Mouse (Mus musculus) limb, embryonic 14.5 days (tissue): Measurements from ENCODE around the gene Snx20. TPM values are rescaled to one million over a fixed set of nuclear protein-coding genes. Genes with fewer than 3 reads are reported as not detected.

Experiments used
- ATAC-seq: fragments of 200-750 bp; cut with Nextera tagmentation; 2 replicates; pipeline ENCODE4 v1.8.0; 2017; ENCODE audit warnings: low read depth, moderate number of reproducible peaks, moderate TSS enrichment; ENCODE audit not compliant: low FRiP score
- DNase-seq: peaks from one replicate; pipeline ENCODE4 v3.0.0-alpha.2; 2015; ENCODE audit warnings: low spot score
- H3K27ac ChIP-seq: fragments of 300-500 bp; sonication (generic); replicated peaks from 2 replicates; pipeline ENCODE4 v1.5.1; 2014; ENCODE audit warnings: low read depth, mild to moderate bottlenecking, low read length, moderate library complexity, mixed read lengths
- H3K27me3 ChIP-seq: fragments of 300-500 bp; sonication (generic); 2 replicates; pipeline ENCODE4 v1.6.1; 2014; ENCODE audit warnings: low read length, mixed read lengths; ENCODE audit not compliant: control insufficient read depth, insufficient read depth
- H3K36me3 ChIP-seq: fragments of 300-500 bp; sonication (generic); 2 replicates; pipeline ENCODE4 v1.6.1; 2014; ENCODE audit warnings: mild to moderate bottlenecking, low read length, moderate library complexity, mixed read lengths; ENCODE audit not compliant: control insufficient read depth, insufficient read depth
- H3K4me1 ChIP-seq: fragments of 300-500 bp; sonication (generic); 2 replicates; pipeline ENCODE4 v1.6.1; 2014; ENCODE audit warnings: antibody characterized with exemption, low read length, mixed read lengths; ENCODE audit not compliant: control insufficient read depth, insufficient read depth
- H3K4me2 ChIP-seq: fragments of 300-500 bp; sonication (generic); replicated peaks from 2 replicates; pipeline ENCODE4 v1.6.1; 2014; ENCODE audit warnings: low read depth, mild to moderate bottlenecking, low read length, moderate library complexity; ENCODE audit not compliant: severe bottlenecking
- H3K4me3 ChIP-seq: fragments of 300-500 bp; sonication (generic); replicated peaks from 2 replicates; pipeline ENCODE4 v1.5.1; 2014; ENCODE audit warnings: low read length
- H3K9ac ChIP-seq: fragments of 300-500 bp; sonication (generic); 2 replicates; pipeline ENCODE4 v1.6.1; 2014; ENCODE audit warnings: mild to moderate bottlenecking, low read depth, low read length, moderate library complexity; ENCODE audit not compliant: severe bottlenecking
- H3K9me3 ChIP-seq: fragments of 300-500 bp; sonication (generic); 2 replicates; pipeline ENCODE4 v1.6.1; 2016; ENCODE audit warnings: low read length; ENCODE audit not compliant: control insufficient read depth
- POLR2A ChIP-seq: fragments of 200-500 bp; IDR thresholded peaks from 2 replicates; pipeline ENCODE4 v1.8.0; 2012; ENCODE audit warnings: inconsistent platforms, mild to moderate bottlenecking, moderate library complexity, borderline replicate concordance; ENCODE audit not compliant: insufficient read depth, insufficient read length; ENCODE audit errors: extremely low read depth
- WGBS: fragments of 180-500 bp; shearing (Covaris S2); extraction: QIAGEN DNeasy Blood & Tissue Kit; methylation state at CpG from one replicate; pipeline ENCODE4 v1.1.7; 2014; 5-methylcytosine and 5-hydroxymethylcytosine counted together
- polyA plus RNA-seq, 2 experiments: library from polyadenylated mRNA; depleted of rRNA in 1 of 2; stranded (reverse) in 1 of 2; unstranded in 1 of 2; fragments of >200 nt; fragmentation: Nextera tagmentation in 1 of 2; extraction: Ambion mirVana in 1 of 2; gene quantifications; 2 replicates each; pipeline versions ENCODE4 v1.2.1 to v1.2.3; 2012 to 2014

Snx20 gene
- polyA plus RNA-seq, 2 experiments, result 1.9 to 2.4 TPM

DNA sequence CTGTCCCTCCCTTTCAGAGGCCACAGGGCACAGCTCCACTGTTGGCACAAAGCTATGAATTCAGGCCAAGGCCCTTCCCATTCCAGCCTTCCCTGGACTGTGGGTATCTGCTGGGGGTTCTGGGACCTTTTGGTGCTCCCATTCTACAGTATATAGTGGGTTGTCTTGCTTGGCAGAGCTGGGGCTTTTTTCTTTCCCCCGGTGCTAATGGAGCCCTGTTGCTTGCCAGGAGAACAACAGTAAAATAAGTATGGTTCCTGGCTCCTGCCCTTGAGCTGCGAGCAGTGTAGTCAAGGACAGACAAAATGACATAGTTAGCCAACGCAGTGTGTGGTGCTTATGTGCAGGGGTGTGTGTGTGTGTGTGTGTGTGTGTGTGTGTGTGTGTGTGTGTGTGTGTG lies 52.1 kb downstream of the Snx20 start:
- no peak for ATAC-seq
- no peak for TF ChIP-seq POLR2A
- Histone ChIP-seq H3K27ac (no peak overlapping the region), H3K36me3 (peaks cover 61% of the 10 kb centered on the region; the same call in 1 of the 2 replicates), H3K4me1 (peaks cover 10% of the 10 kb centered on the region; the same call in 1 of the 2 replicates), H3K9me3 (no peaks in the 10 kb centered on the region), H3K9ac (no peak overlapping the region), H3K27me3 (no peaks in the 10 kb centered on the region), H3K4me3 (no peak overlapping the region), H3K4me2 (no peak overlapping the region)
- WGBS, result 87% methylated on average over 3 of the region's 3 CpGs
- DNase-seq, result no peak

DNA sequence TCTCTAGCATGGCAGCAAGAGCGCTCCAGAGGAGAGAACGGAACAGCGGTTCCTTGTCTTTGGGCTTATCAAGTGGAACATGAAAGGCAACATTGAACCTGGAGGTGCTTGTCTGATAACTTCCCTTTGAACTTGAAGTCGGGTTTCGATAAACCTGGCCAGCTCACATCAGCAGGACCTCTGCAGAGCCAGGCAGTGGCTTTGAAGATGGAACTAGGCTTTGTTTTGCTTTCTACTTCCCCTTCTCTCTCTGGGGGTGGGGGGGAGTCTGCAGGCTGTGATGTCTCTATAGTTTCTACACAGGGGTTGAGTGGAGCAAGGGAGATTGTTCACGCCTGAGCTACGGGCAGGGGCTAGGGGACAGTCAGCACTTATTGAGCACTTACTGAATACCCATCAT lies 55.1 kb downstream of the Snx20 start:
- peaks cover 35% of the 10 kb centered on the region for H3K36me3 ChIP-seq
- no peak overlapping the region for H3K9ac ChIP-seq
- H3K9me3 ChIP-seq, result no peaks in the 10 kb centered on the region
- 85% methylated on average over 7 of the region's 7 CpGs for WGBS
- ATAC-seq, result no peak
- H3K27me3 ChIP-seq, result no peaks in the 10 kb centered on the region
- H3K27ac ChIP-seq, result no peak overlapping the region
- no peak overlapping the region for H3K4me2 ChIP-seq
- peaks cover 22% of the 10 kb centered on the region for H3K4me1 ChIP-seq
- DNase-seq, result no peak
- no peak for TF ChIP-seq POLR2A
- H3K4me3 ChIP-seq, result no peak overlapping the region

- H3K27ac ChIP-seq, result no peak overlapping the region; the same call in 1 of the 2 replicates
- no peak overlapping the region for H3K4me3 ChIP-seq
- H3K27me3 ChIP-seq, result no peaks in the 10 kb centered on the region
- no peaks in the 10 kb centered on the region for H3K9me3 ChIP-seq
- peaks cover 31% of the 10 kb centered on the region for H3K36me3 ChIP-seq
- no peak for TF ChIP-seq POLR2A
- DNase-seq (no peak), ATAC-seq (no peak)
- H3K4me1 ChIP-seq, result peaks cover 23% of the 10 kb centered on the region
- WGBS, result 70% methylated on average over 18 of the region's 18 CpGs
- H3K4me2 ChIP-seq, result no peak overlapping the region
- no peak overlapping the region for H3K9ac ChIP-seq
Observed at GRCm38 (mm10) chr8:88579668-88580330, 56.1 kb downstream of the Snx20 start.

DNA sequence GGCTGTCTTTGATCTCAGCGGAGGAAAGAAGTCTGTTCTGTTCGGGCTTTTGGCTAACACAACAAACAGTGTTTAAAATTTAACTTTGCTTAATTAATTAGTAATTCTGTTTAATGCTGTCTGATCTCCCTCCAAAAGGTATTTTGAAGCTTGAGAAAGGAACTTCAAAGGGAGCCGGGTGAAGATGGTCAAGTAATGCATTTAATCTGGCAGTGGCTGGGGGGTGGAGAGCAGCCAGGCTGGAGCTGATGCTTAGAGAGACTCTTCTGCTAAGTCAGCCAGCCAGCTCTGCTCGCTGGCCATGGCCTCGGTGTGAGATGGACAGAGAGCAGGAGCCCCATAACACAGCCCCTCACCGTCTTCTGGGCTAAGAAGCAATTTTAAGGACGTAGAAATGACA lies 56.7 kb downstream of the Snx20 start:
- H3K36me3 ChIP-seq, result peaks cover 35% of the 10 kb centered on the region
- ATAC-seq, result no peak

GRCm38 (mm10) chr8:88578413-88579175 lies 57.3 kb downstream of the Snx20 start:
- Histone ChIP-seq H3K9me3 (no peaks in the 10 kb centered on the region), H3K4me3 (no peak overlapping the region), H3K4me1 (peaks cover 28% of the 10 kb centered on the region), H3K4me2 (no peak overlapping the region), H3K27ac (no peak overlapping the region), H3K27me3 (no peaks in the 10 kb centered on the region), H3K36me3 (peaks cover 35% of the 10 kb centered on the region), H3K9ac (no peak overlapping the region)
- DNase-seq (no peak), ATAC-seq (no peak)
- no peak for TF ChIP-seq POLR2A
- 67% methylated on average over 14 of the region's 14 CpGs for WGBS

More for the DNA sequence above, 56.7 kb downstream of the Snx20 start:
- Histone ChIP-seq H3K4me1 (peaks cover 28% of the 10 kb centered on the region), H3K9ac (no peak overlapping the region), H3K9me3 (no peaks in the 10 kb centered on the region), H3K4me2 (no peak overlapping the region), H3K27ac (no peak overlapping the region), H3K4me3 (no peak overlapping the region), H3K27me3 (no peaks in the 10 kb centered on the region)
- DNase-seq, result no peak
- 43% methylated on average over 7 of the region's 7 CpGs for WGBS
- no peak for TF ChIP-seq POLR2A
